Mouse (Mus musculus) MEL (cell line): ENCODE measurements at regions not wholly inside any gene's neighbourhood (a gene's known extent, or its start where the extent isn't known, plus 50 kb on each side); places are given as distances from the start of the nearest gene placed in this dataset.

Experiments used
- DNase-seq: peaks from one replicate; pipeline ENCODE4 v3.0.0; 2011; ENCODE audit warnings: low read depth, low spot score
- H3K27ac ChIP-seq: 2 replicates; pipeline ENCODE4 v1.5.1; 2012; ENCODE audit warnings: low read depth, mild to moderate bottlenecking, control low read depth, low read length, moderate library complexity; ENCODE audit not compliant: control insufficient read depth
- H3K27me3 ChIP-seq, 2 experiments: fragments of 150-350 bp in 1 of 2; sonication (generic) in 1 of 2; 2 replicates each; pipeline ENCODE4 v1.6.1; 2012; ENCODE audit warnings: low read length in 2 of 2, mild to moderate bottlenecking in 2 of 2, improper control_type of control experiment in 1 of 2, moderate library complexity in 1 of 2; ENCODE audit not compliant: insufficient read depth in 2 of 2, control insufficient read depth in 1 of 2
- H3K36me3 ChIP-seq, 2 experiments: 2 replicates each; pipeline ENCODE4 v1.6.1; 2012 to 2014; ENCODE audit warnings: low read length in 2 of 2, improper control_type of control experiment in 1 of 2, inconsistent platforms in 1 of 2, mild to moderate bottlenecking in 1 of 2; ENCODE audit not compliant: insufficient read depth in 2 of 2, control insufficient read depth in 1 of 2
- H3K4me1 ChIP-seq, 2 experiments: fragments of 150-350 bp in 1 of 2; sonication (generic) in 1 of 2; 2 replicates each; pipeline ENCODE4 v1.6.1; 2012; ENCODE audit warnings: low read length in 2 of 2, improper control_type of control experiment in 1 of 2, mild to moderate bottlenecking in 1 of 2; ENCODE audit not compliant: insufficient read depth in 2 of 2, control insufficient read depth in 1 of 2
- H3K4me3 ChIP-seq, 2 experiments: fragments of 150-350 bp in 1 of 2; sonication (generic) in 1 of 2; 2 replicates each; pipeline ENCODE4 v1.5.1; 2012; ENCODE audit warnings: low read depth in 2 of 2, low read length in 2 of 2, mild to moderate bottlenecking in 2 of 2, moderate library complexity in 2 of 2, control low read depth in 1 of 2, improper control_type of control experiment in 1 of 2; ENCODE audit not compliant: control insufficient read depth in 1 of 2, insufficient read depth in 1 of 2
- H3K79me2 ChIP-seq: 2 replicates; pipeline ENCODE4 v1.6.1; 2012; ENCODE audit warnings: mild to moderate bottlenecking, low read length, moderate library complexity; ENCODE audit not compliant: control insufficient read depth, poor library complexity, insufficient read depth
- H3K9ac ChIP-seq: 2 replicates; pipeline ENCODE4 v1.6.1; 2012; ENCODE audit warnings: low read depth, mild to moderate bottlenecking, control low read depth, low read length, moderate library complexity; ENCODE audit not compliant: control insufficient read depth, poor library complexity, severe bottlenecking
- H3K9me3 ChIP-seq: fragments of 150-350 bp; sonication (generic); replicated peaks from 2 replicates; pipeline ENCODE4 v1.6.1; 2012; ENCODE audit warnings: mild to moderate bottlenecking, low read length, improper control_type of control experiment, moderate library complexity; ENCODE audit not compliant: insufficient read depth
- BHLHE40 ChIP-seq: IDR thresholded peaks from 2 replicates; pipeline ENCODE4 v1.6.1; 2012; ENCODE audit warnings: low read depth, mild to moderate bottlenecking, inconsistent platforms, low read length, improper control_type of control experiment, borderline replicate concordance
- CHD1 ChIP-seq: IDR thresholded peaks from 2 replicates; pipeline ENCODE4 v1.6.1; 2012; ENCODE audit warnings: low read depth, mild to moderate bottlenecking, inconsistent platforms, low read length, improper control_type of control experiment
- CHD2 ChIP-seq: IDR thresholded peaks from 2 replicates; pipeline ENCODE4 v1.6.1; 2011; ENCODE audit warnings: low read length, improper control_type of control experiment
- ELF1 ChIP-seq: IDR thresholded peaks from 2 replicates; pipeline ENCODE4 v1.6.1; 2014; ENCODE audit warnings: low read depth, mild to moderate bottlenecking, inconsistent platforms, low read length, improper control_type of control experiment, moderate library complexity
- EP300 ChIP-seq, 2 experiments: IDR thresholded peaks; 2 replicates each; pipeline ENCODE4 v1.6.1; 2011; ENCODE audit warnings: improper control_type of control experiment in 2 of 2, low read length in 2 of 2, low read depth in 1 of 2, mild to moderate bottlenecking in 1 of 2
- ETS1 ChIP-seq: IDR thresholded peaks from 2 replicates; pipeline ENCODE4 v1.6.1; 2012; ENCODE audit warnings: low read depth, mild to moderate bottlenecking, inconsistent platforms, low read length, improper control_type of control experiment, moderate library complexity
- GABPA ChIP-seq: IDR thresholded peaks from 2 replicates; pipeline ENCODE4 v1.6.1; 2012; ENCODE audit warnings: low read depth, mild to moderate bottlenecking, inconsistent platforms, low read length, improper control_type of control experiment, moderate library complexity
- GATA1 ChIP-seq: IDR thresholded peaks from 2 replicates; pipeline ENCODE4 v1.6.1; 2011; ENCODE audit warnings: low read depth, low read length, improper control_type of control experiment
- HCFC1 ChIP-seq: IDR thresholded peaks from 2 replicates; pipeline ENCODE4 v1.6.1; 2012; ENCODE audit warnings: low read depth, mild to moderate bottlenecking, inconsistent platforms, low read length, improper control_type of control experiment, moderate library complexity
- JUND ChIP-seq: IDR thresholded peaks from 2 replicates; pipeline ENCODE4 v1.6.1; 2011; ENCODE audit warnings: low read depth, mild to moderate bottlenecking, improper control_type of control experiment, low read length
- KAT2A ChIP-seq: conservative IDR thresholded peaks from 2 replicates; pipeline ENCODE4 v1.6.1; 2012; ENCODE audit warnings: low read depth, low read length, improper control_type of control experiment, inconsistent platforms
- MAX ChIP-seq: IDR thresholded peaks from 2 replicates; pipeline ENCODE4 v1.6.1; 2011; ENCODE audit warnings: low read length, improper control_type of control experiment
- MEF2A ChIP-seq: IDR thresholded peaks from 2 replicates; pipeline ENCODE4 v1.6.1; 2014; ENCODE audit warnings: low read depth, mild to moderate bottlenecking, inconsistent platforms, low read length, improper control_type of control experiment; ENCODE audit not compliant: poor library complexity, insufficient replicate concordance, severe bottlenecking; ENCODE audit errors: extremely low read depth
- MXI1 ChIP-seq: IDR thresholded peaks from 2 replicates; pipeline ENCODE4 v1.6.1; 2011; ENCODE audit warnings: mild to moderate bottlenecking, low read depth, low read length, improper control_type of control experiment
- MYB ChIP-seq: IDR thresholded peaks from 2 replicates; pipeline ENCODE4 v1.6.1; 2011; ENCODE audit warnings: mild to moderate bottlenecking, low read depth, low read length, improper control_type of control experiment
- NRF1 ChIP-seq: IDR thresholded peaks from 2 replicates; pipeline ENCODE4 v1.6.1; 2014; ENCODE audit warnings: low read depth, mild to moderate bottlenecking, inconsistent platforms, low read length, improper control_type of control experiment, moderate library complexity; ENCODE audit not compliant: poor library complexity, insufficient read depth, severe bottlenecking
- POLR2A ChIP-seq, 2 experiments: IDR thresholded peaks; 2 replicates each; pipeline ENCODE4 v1.6.1; 2011 to 2012; ENCODE audit warnings: low read length in 2 of 2, mild to moderate bottlenecking in 2 of 2, control low read depth in 1 of 2, improper control_type of control experiment in 1 of 2, low read depth in 1 of 2, moderate library complexity in 1 of 2; ENCODE audit not compliant: control insufficient read depth in 1 of 2, insufficient read depth in 1 of 2, poor library complexity in 1 of 2
- POLR2AphosphoS5 ChIP-seq: IDR thresholded peaks from 2 replicates; pipeline ENCODE4 v1.6.1; 2012; ENCODE audit warnings: low read depth, borderline replicate concordance, mild to moderate bottlenecking, inconsistent platforms, low read length, moderate library complexity, mixed read lengths
- RCOR1 ChIP-seq: IDR thresholded peaks from 2 replicates; pipeline ENCODE4 v1.6.1; 2012; ENCODE audit warnings: low read depth, mild to moderate bottlenecking, inconsistent platforms, low read length, improper control_type of control experiment
- SMC3 ChIP-seq: IDR thresholded peaks from 2 replicates; pipeline ENCODE4 v1.6.1; 2011; ENCODE audit warnings: low read depth, low read length, improper control_type of control experiment
- TAL1 ChIP-seq: IDR thresholded peaks from 2 replicates; pipeline ENCODE4 v1.6.1; 2012; ENCODE audit warnings: mild to moderate bottlenecking, inconsistent platforms, low read length, moderate library complexity, mixed read lengths
- TBP ChIP-seq: IDR thresholded peaks from 2 replicates; pipeline ENCODE4 v1.8.0; 2011; ENCODE audit warnings: low read depth, low read length, improper control_type of control experiment
- TCF12 ChIP-seq: IDR thresholded peaks from 2 replicates; pipeline ENCODE4 v1.6.1; 2014; ENCODE audit warnings: low read depth, mild to moderate bottlenecking, inconsistent platforms, low read length, improper control_type of control experiment, moderate library complexity
- ZC3H11A ChIP-seq: IDR thresholded peaks from 2 replicates; pipeline ENCODE4 v1.6.1; 2012; ENCODE audit warnings: low read depth, mild to moderate bottlenecking, inconsistent platforms, low read length, improper control_type of control experiment
- ZKSCAN1 ChIP-seq: IDR thresholded peaks from 2 replicates; pipeline ENCODE4 v1.6.1; 2012; ENCODE audit warnings: low read depth, mild to moderate bottlenecking, inconsistent platforms, low read length, improper control_type of control experiment, moderate library complexity
- ZMIZ1 ChIP-seq: IDR thresholded peaks from 2 replicates; pipeline ENCODE4 v1.6.1; 2012; ENCODE audit warnings: low read depth, mild to moderate bottlenecking, inconsistent platforms, low read length, improper control_type of control experiment, moderate library complexity

GRCm38 (mm10) chr15:90309664-90310063, 85.6 kb downstream of the Alg10b start:
- no peak for DNase-seq
- Histone ChIP-seq H3K27me3 (no peaks in the 10 kb centered on the region), H3K9ac (no peak overlapping the region), H3K9me3 (no peaks in the 10 kb centered on the region), H3K27ac (no peak overlapping the region), H3K36me3 (no peaks in the 10 kb centered on the region), H3K4me3 (no peak overlapping the region), H3K79me2 (no peaks in the 10 kb centered on the region), H3K4me1 (no peaks in the 10 kb centered on the region)
- TF ChIP-seq TCF12 (no peak), TBP (no peak), CHD1 (no peak), JUND (no peak), ETS1 (no peak), ZMIZ1 (no peak), MXI1 (no peak), ZKSCAN1 (no peak)
- TF ChIP-seq, all 39 proteins: peak for 0

- H3K27ac ChIP-seq, result no peak overlapping the region
- no peaks in the 10 kb centered on the region for H3K27me3 ChIP-seq
- H3K79me2 ChIP-seq, result no peaks in the 10 kb centered on the region
- no peak for DNase-seq
- H3K4me1 ChIP-seq, result no peaks in the 10 kb centered on the region
- H3K36me3 ChIP-seq, result no peaks in the 10 kb centered on the region
- H3K9ac ChIP-seq, result no peak overlapping the region
- H3K4me3 ChIP-seq, result no peak overlapping the region
- TF ChIP-seq RCOR1 (no peak), POLR2A (IDR thresholded peaks at IDR 0.05; ENCODE audit: control insufficient read depth in 1 of 2, insufficient read depth in 1 of 2, low read depth in 1 of 2, low read length in 2 of 2, poor library complexity in 1 of 2) (no peak), NRF1 (no peak), CHD2 (no peak), HCFC1 (no peak), CHD1 (no peak), BHLHE40 (no peak), GABPA (no peak), ZMIZ1 (no peak), MEF2A (no peak), TAL1 (no peak), ZC3H11A (no peak), GATA1 (no peak), KAT2A (no peak), MAX (no peak), SMC3 (no peak), MYB (no peak), ELF1 (no peak), EP300 (IDR thresholded peaks at IDR 0.05; ENCODE audit: low read depth in 1 of 2, low read length in 2 of 2) (no peak), POLR2AphosphoS5 (no peak)
- no peaks in the 10 kb centered on the region for H3K9me3 ChIP-seq
Measured at GRCm38 (mm10) chr15:90321774-90322173, 97.7 kb downstream of the Alg10b start.
